Mouse (Mus musculus) urinary bladder, postnatal 25 days (tissue): Measurements from ENCODE around the gene Fblim1.
"Not testable (repeated sequence)": the region's sequence is repeated elsewhere in the genome, so short reads cannot be mapped to it uniquely, and the experiment has no call there.

ENCODE experiments used
- DNase-seq: peaks from one replicate; pipeline ENCODE4 v3.0.0; 2022; ENCODE audit warnings: low spot score

Fblim1 gene

GRCm38 (mm10) chr4:141567174-141567573 lies 38.7 kb downstream of the Fblim1 start:
- DNase-seq: not testable (repeated sequence)

- no peak for DNase-seq
These were observed 39.7 kb downstream of the Fblim1 start for GRCm38 (mm10) chr4:141566187-141566586.

DNA sequence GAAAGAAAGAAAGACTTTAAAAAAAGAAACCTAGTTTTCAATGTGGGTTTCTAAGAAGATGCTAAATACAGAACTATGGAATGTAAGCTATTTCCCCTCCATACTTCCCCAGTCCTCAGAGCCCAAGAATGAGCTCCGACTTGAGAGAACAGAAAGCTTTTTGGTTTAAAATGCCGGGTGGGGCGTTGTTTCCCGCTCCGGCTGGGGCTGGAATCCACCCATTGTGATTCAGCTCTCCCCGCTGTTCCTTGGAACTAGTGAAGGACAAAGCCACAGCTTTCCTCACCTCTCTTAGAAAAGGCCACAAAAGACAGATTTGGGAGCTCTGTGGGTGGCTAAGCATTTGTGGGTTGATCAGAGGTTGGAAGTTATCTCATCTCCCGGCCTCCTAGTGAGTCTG lies 40.6 kb downstream of the Fblim1 start:
- no peak for DNase-seq

DNA sequence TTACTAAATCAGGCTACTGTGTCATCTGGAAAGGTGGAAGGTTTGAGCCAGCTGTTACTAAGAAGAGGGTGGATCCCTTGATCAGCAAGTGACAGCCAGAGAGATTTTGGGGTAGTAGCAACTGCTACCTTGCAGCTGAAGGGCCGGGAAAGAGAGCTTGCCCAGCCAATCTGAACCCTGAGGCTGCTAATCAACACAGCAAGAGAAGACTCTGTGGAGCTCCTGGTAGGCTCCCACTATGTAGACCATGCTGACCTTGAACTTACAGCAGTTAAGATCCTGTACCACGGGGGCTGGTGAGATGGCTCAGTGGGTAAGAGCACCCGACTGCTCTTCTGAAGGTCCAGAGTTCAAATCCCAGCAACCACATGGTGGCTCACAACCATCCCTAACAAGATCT lies 41.2 kb downstream of the Fblim1 start:
- DNase-seq: no peak

- DNase-seq: no peak
These were observed 41.7 kb downstream of the Fblim1 start for GRCm38 (mm10) chr4:141564209-141564608.

DNA sequence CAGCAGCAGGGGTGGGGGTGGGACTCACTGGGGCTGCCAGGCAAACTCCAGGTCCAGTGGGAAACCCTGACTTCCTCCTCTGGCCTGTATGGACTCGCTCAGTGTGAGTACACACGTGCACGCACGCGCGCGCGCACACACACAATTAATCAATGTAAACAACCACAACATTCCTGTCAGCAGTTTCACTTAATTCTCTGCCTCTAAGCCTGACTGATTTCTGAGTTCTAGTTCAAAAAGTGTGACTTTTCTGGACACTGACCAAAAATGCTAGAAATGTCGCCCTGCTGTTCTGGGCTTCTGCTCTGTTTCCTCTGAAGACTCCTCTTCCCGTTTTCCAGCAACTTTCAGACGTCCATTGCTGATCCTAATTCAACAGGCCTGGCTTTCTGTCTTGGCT lies 43.6 kb downstream of the Fblim1 start:
- DNase-seq: no peak

DNA sequence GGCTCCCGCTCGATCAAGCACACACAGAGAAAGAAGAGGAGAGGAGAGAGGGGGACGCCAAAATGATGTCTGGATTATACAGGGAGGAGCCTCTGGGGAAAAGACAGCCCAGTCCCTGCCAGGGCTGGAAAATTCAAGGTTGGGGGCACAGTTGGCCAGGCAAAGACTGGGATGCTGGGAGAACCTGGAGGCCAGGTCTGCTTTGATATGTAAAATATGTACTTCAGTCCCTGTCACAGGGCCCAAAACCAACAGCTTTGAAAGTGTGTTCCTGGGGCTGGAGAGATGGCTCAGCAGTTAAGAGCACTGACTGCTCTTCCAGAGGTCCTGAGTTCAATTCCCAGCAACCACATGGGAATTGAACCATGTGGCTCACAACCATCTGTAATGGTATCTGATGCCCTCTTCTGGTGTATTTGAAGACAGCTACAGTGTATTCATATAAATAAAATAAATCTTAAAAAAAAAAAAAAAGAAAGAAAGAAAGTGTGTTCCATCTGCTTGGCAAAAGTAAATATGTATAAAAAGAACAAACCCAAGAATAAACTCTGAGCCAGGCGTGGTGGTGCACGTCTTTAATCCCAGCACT lies 44.5 kb downstream of the Fblim1 start:
- not testable (repeated sequence) for DNase-seq

- peak; percentile 83 for DNase-seq
These were observed 46.0 kb downstream of the Fblim1 start for GRCm38 (mm10) chr4:141559898-141560263.

DNA sequence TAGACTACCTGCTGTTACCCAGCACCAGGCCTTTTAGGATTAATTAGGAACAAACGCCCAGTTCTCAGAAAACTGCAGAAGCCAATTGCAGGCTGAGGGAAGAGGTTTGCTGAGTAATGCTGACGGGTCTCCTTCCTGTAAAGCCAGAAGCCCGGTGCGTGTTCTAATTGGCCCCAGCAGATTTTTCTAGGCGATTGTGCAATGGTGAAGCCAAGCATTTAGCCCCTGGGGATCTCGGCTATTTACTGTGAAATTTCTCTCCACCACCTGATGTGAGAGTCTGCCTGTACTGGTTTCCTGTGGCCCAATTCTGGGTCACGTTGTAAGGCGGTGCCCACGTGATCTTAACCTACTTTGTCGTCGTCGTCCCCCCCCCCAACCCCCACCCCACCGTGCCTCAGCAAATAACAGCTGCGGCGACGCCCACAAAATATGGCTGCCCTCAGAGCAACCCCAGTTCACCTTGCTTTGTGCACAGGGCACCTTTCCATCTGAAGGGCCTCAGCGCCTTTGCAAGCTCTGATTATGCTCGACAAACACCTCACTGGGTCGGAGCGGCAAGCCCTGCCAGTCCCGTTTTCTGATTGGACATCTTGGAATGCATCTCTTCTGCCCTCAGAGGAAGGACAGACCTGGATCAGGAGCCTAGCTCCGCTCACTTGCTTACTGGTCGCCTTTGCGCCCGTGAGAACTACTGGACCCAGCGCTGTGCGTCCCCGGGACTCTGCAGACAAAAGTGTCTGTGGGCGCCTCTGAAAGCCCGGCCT lies 46.6 kb downstream of the Fblim1 start:
- peak; percentile 52 for DNase-seq

DNA sequence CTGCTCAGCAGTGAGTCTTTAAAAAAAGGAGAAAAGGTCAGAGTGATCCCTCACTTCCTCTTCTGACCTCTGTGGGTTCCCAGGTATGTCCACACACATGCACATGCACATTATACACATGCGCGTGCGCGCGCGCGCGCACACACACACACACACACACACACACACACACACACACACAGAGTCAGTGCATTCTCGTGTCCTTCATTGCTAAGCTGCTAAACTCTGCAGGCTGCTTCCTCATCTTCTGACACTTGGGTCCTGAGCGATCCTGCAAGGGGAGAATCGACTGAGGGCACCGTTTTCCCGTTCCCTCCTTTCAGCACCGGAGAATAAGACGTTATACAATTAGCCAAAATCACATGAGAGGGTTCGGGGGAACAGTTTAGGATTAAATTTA lies 47.2 kb downstream of the Fblim1 start:
- no peak for DNase-seq

DNA sequence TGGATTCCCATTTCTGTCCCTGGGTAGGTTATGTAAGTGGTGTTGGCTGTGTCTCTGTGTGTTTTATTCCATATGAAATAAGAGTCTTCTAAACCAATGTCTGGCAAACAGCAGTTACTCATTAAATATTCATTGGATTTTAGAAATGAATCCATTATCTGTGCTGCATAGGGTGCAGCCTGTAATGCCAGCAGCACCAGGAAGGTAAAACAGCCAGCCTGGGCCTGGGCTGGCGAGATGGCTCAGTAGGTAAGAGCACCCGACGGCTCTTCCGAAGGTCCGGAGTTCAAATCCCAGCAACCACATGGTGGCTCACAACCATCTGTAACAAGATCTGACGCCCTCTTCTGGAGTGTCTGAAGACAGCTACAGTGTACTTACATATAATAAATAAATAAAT lies 49.7 kb downstream of the Fblim1 start:
- not testable (repeated sequence) for DNase-seq

- DNase-seq: not testable (repeated sequence)
These were observed 51.5 kb downstream of the Fblim1 start for GRCm38 (mm10) chr4:141554255-141554865.

- no peak for DNase-seq
These were observed 53.4 kb downstream of the Fblim1 start for GRCm38 (mm10) chr4:141552484-141552883.

DNA sequence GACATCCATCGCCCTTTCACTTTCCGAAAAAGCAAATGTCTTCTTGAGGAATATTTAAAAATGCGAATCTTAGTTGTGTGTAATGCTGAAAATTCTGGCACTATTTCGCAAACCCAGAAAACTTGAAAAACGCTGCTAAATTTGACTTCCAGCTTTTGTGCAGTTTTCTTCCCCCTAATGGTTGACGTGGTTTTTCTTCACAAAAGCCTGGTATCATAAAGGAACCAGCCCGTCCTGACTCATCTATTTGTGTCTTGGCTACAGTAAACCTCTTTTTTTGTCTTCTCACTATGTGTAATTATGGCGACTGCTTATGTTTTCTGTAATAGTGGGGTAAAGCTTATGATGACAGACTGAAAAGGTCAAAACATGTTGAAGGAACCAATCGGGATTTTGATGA lies 58.6 kb downstream of the Fblim1 start:
- no peak for DNase-seq

GRCm38 (mm10) chr4:141546334-141547200 lies 59.3 kb downstream of the Fblim1 start:
- DNase-seq: peak; percentile 75

GRCm38 (mm10) chr4:141545743-141546333 lies 60.1 kb downstream of the Fblim1 start:
- DNase-seq: peak; percentile 98

DNA sequence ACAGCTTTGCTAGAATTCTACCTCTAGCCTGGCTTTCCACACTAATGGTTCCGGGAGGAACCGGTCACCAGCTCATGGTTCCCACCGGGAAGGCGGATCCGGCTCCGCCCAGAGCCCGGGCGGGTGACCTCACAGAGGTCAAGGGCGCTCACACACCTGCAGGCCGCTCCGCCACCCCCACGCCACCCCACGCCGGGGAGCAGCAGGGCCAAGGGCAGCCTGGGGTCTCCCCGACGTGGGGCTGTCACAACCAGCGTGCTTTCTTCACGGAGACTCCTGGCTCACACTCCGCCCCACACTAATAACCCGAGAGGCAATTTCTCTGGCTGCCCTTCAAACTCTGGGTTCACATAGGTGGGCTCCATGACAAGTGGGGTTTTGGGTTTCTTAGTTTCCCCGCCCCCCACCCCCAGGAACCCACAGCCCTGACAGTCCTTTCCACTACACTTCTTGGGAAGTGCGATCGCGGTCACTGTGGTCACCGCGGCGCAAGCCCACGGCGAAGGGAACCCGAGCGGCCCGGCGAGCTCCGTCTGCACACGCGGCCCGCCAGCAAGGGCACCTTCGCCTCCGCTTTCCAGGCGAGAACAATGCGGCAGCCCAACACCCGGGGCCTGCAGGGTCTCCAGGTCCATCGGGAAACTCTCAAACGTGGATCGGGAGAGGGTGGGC lies 60.7 kb downstream of the Fblim1 start:
- DNase-seq: peak; percentile 67

- no peak for DNase-seq
These were observed 61.4 kb downstream of the Fblim1 start for GRCm38 (mm10) chr4:141544536-141544935.

- DNase-seq: no peak
These were observed 62.3 kb downstream of the Fblim1 start for GRCm38 (mm10) chr4:141543593-141543992.

GRCm38 (mm10) chr4:141541851-141542250 lies 64.0 kb downstream of the Fblim1 start:
- DNase-seq: no peak

DNA sequence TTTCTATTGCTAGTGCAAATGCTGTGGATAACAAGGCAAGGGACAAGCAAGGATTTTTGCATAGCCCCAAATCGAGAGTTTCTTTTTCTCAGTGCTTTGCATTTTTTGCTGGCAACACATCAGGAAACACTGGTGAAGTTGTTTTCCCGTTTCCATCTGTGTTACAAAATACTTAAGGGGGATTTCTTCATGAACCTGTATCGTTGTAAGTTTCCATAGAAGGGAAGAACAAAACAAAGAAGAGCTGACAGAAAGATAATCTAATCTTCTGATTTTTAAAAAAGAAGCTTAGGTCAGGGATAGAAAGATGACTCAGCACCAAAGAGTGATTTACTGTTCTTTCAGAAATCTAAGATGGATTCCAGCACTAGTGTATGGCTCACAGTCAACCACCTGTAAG lies 65.1 kb downstream of the Fblim1 start:
- no peak for DNase-seq
